Comparison of ENCODE assay signal across 8 mouse cellular contexts in genomic region chr19:8941136-8941514, GRCm38 (mm10). TPM values are rescaled to one million over a fixed set of nuclear protein-coding genes. Genes with fewer than 3 reads are reported as not detected.
DNase-seq lines count a peak whose midpoint lies in the region; ATAC-seq and TF ChIP-seq lines count a peak whose summit lies in the region.

No protein-coding gene starts in this region.

- TF ChIP-seq POLR2A in testis, adult 2 months (IDR thresholded peaks at IDR 0.05; ENCODE audit: control insufficient read depth, low read depth, low read length), result no peak

- peak; percentile 17 for DNase-seq in embryo, embryonic 10.5 days (ENCODE audit: low spot score)
- DNase-seq in embryo, embryonic 9.5 days (ENCODE audit: extremely low spot score), result no peak
- DNase-seq in testis, postnatal 14 days (ENCODE audit: low spot score), result no peak
- no peak for DNase-seq in spleen, postnatal 36 days (ENCODE audit: low spot score in 2 of 2)
- DNase-seq in cerebellum, postnatal 25 days, result no peak

- H3K27me3 ChIP-seq in testis, adult 2 months (ENCODE audit: control insufficient read depth, insufficient read depth, low read length), result no peaks in the 10 kb centered on the region
- no peaks in the 10 kb centered on the region for H3K27me3 ChIP-seq in limb, embryonic 12.5 days
- no peaks in the 10 kb centered on the region for H3K27me3 ChIP-seq in stomach, embryonic 15.5 days (replicated peaks)

- H3K4me1 ChIP-seq in testis, adult 2 months (ENCODE audit: control insufficient read depth, insufficient read depth, low read length), result peaks cover 15% of the 10 kb centered on the region
- peaks cover 34% of the 10 kb centered on the region for H3K4me1 ChIP-seq in limb, embryonic 12.5 days (replicated peaks)
- H3K4me1 ChIP-seq in stomach, embryonic 15.5 days, result peaks cover 30% of the 10 kb centered on the region

- TF ChIP-seq CTCF in testis, adult 2 months (IDR thresholded peaks at IDR 0.05; ENCODE audit: control insufficient read depth, insufficient read depth, insufficient replicate concordance, low read depth, low read length), result no peak

- H3K4me3 ChIP-seq in testis, adult 2 months (ENCODE audit: control insufficient read depth, low read depth, low read length), result peak overlapping the region; percentile 98
- H3K4me3 ChIP-seq in limb, embryonic 12.5 days (replicated peaks), result peak overlapping the region; percentile 74
- H3K4me3 ChIP-seq in stomach, embryonic 15.5 days (replicated peaks), result peak overlapping the region; percentile 96

- peak overlapping the region; percentile 66 for H3K4me2 ChIP-seq in limb, embryonic 12.5 days
- peak overlapping the region; percentile 67 for H3K4me2 ChIP-seq in stomach, embryonic 15.5 days

- peak overlapping the region; percentile 74 for H3K27ac ChIP-seq in testis, adult 2 months (ENCODE audit: control insufficient read depth, insufficient read depth, low read depth, low read length)
- peak overlapping the region; percentile 99 for H3K27ac ChIP-seq in limb, embryonic 12.5 days
- H3K27ac ChIP-seq in stomach, embryonic 15.5 days, result peak overlapping the region; percentile 98

- H3K9ac ChIP-seq in limb, embryonic 12.5 days (replicated peaks), result peak overlapping the region; percentile 98
- H3K9ac ChIP-seq in stomach, embryonic 15.5 days, result peak overlapping the region; percentile 50; the same call in 1 of the 2 replicates

- 31% methylated on average over 10 of the region's 10 CpGs for WGBS in limb, embryonic 12.5 days
- 29% methylated on average over 10 of the region's 10 CpGs for WGBS in stomach, embryonic 15.5 days

- no peaks in the 10 kb centered on the region; the same call in 1 of the 2 replicates for H3K36me3 ChIP-seq in testis, adult 2 months (ENCODE audit: control insufficient read depth, insufficient read depth, low read length)
- H3K36me3 ChIP-seq in limb, embryonic 12.5 days, result peaks cover 71% of the 10 kb centered on the region
- H3K36me3 ChIP-seq in stomach, embryonic 15.5 days, result peaks cover 26% of the 10 kb centered on the region

- peak; percentile 23 for ATAC-seq in limb, embryonic 12.5 days (ENCODE audit: insufficient number of reproducible peaks, insufficient read depth, low FRiP score, low TSS enrichment, low read depth)
- no peak for ATAC-seq in stomach, embryonic 15.5 days (ENCODE audit: insufficient read depth, low FRiP score, low read depth)

- H3K9me3 ChIP-seq in limb, embryonic 12.5 days, result no peaks in the 10 kb centered on the region
- H3K9me3 ChIP-seq in stomach, embryonic 15.5 days, result no peaks in the 10 kb centered on the region

RNA-seq across cellular contexts. Expression of gene Mta2, which starts 0.6 kb away (rescaled TPM):
- 14.0 and 14.5 TPM in 2 replicates for polyA plus RNA-seq in testis, adult 2 months (2012; rRNA removed)
- 227 and 231 TPM in 2 replicates for polyA plus RNA-seq in limb, embryonic 12.5 days (2016; fragmentation: Nextera tagmentation; extraction: Ambion mirVana)
- polyA plus RNA-seq in stomach, embryonic 15.5 days (2015; fragmentation: Nextera tagmentation; extraction: Ambion mirVana), result 132 and 142 TPM in 2 replicates

RNA-seq across cellular contexts. Expression of gene Eml3, which starts 11.8 kb away (rescaled TPM):
- 4.9 and 5.7 TPM in 2 replicates for polyA plus RNA-seq in testis, adult 2 months (2012; rRNA removed)
- 34.6 and 34.9 TPM in 2 replicates for polyA plus RNA-seq in limb, embryonic 12.5 days (2016; fragmentation: Nextera tagmentation; extraction: Ambion mirVana)
- polyA plus RNA-seq in stomach, embryonic 15.5 days (2015; fragmentation: Nextera tagmentation; extraction: Ambion mirVana), result 31.7 and 32.6 TPM in 2 replicates

RNA-seq across cellular contexts. Expression of gene Rom1, which starts 12.0 kb away (rescaled TPM):
- polyA plus RNA-seq in testis, adult 2 months (2012; rRNA removed), result 11.6 and 13.7 TPM in 2 replicates
- polyA plus RNA-seq in limb, embryonic 12.5 days (2016; fragmentation: Nextera tagmentation; extraction: Ambion mirVana), result 2.4 and 2.6 TPM in 2 replicates
- polyA plus RNA-seq in stomach, embryonic 15.5 days (2015; fragmentation: Nextera tagmentation; extraction: Ambion mirVana), result 3.3 and 3.4 TPM in 2 replicates

RNA-seq across cellular contexts. Expression of gene Tut1, which starts 12.5 kb away (rescaled TPM):
- 38.2 and 38.6 TPM in 2 replicates for polyA plus RNA-seq in testis, adult 2 months (2012; rRNA removed)
- polyA plus RNA-seq in limb, embryonic 12.5 days (2016; fragmentation: Nextera tagmentation; extraction: Ambion mirVana), result 37.9 and 39.7 TPM in 2 replicates
- polyA plus RNA-seq in stomach, embryonic 15.5 days (2015; fragmentation: Nextera tagmentation; extraction: Ambion mirVana), result 29.1 and 31.8 TPM in 2 replicates

RNA-seq across cellular contexts. Expression of gene B3gat3, which starts 21.0 kb away (rescaled TPM):
- polyA plus RNA-seq in testis, adult 2 months (2012; rRNA removed), result 19.5 and 20.4 TPM in 2 replicates
- 53.5 and 53.6 TPM in 2 replicates for polyA plus RNA-seq in limb, embryonic 12.5 days (2016; fragmentation: Nextera tagmentation; extraction: Ambion mirVana)
- polyA plus RNA-seq in stomach, embryonic 15.5 days (2015; fragmentation: Nextera tagmentation; extraction: Ambion mirVana), result 39.8 and 44.5 TPM in 2 replicates
